Mouse (Mus musculus): ENCODE results near the gene Prrc2b. TPM values are rescaled to one million over a fixed set of nuclear protein-coding genes. Genes with fewer than 3 reads are reported as not detected.
A peak's percentile ranks its signal among the peaks of the same experiment; 100 is the strongest.

The Prrc2b gene
- polyA plus RNA-seq, 1 experiment, result 1.2 TPM

DNA sequence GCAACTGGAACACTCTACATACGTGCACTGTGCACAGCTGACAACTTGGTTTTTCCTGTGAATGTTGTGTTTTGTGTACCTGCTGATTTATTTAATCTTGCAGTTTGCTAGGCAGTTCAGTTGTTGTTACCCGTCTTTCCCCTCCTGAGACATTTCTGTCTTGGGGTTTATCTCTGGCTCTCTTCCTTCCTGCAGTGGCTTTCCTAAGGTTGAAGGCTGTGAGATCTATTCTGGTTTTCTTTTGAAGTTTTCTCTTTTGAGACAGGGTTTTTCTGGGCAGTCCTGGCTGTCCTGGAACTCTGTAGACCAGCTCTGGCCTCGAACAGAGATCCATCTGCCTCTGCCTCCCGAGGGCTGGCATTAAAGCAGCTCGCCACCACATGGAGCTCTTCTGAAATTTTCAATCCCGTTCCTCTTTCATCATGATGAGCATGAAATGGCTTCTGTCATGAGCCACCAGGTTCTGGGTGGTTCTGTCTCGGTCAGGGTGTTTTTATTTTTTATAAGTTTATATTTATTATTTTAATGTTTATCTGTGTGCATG is 4.2 kb downstream of the Prrc2b start:
- Histone ChIP-seq H3K36me3 (ENCODE audit: control insufficient read depth) (peaks cover 19% of the 10 kb centered on the region), H3K27me3 (ENCODE audit: control insufficient read depth) (no peaks in the 10 kb centered on the region), H3K4me3 (replicated peaks) (no peak overlapping the region), H3K9me3 (ENCODE audit: control insufficient read depth, low read length) (no peaks in the 10 kb centered on the region), H3K4me1 (ENCODE audit: control insufficient read depth) (peaks cover 72% of the 10 kb centered on the region)
- TF ChIP-seq GATA1 (IDR thresholded peaks at IDR 0.05; ENCODE audit: low read length), result no peak
- TF ChIP-seq TAL1 (IDR thresholded peaks at IDR 0.05; ENCODE audit: low read length), result no peak

DNA sequence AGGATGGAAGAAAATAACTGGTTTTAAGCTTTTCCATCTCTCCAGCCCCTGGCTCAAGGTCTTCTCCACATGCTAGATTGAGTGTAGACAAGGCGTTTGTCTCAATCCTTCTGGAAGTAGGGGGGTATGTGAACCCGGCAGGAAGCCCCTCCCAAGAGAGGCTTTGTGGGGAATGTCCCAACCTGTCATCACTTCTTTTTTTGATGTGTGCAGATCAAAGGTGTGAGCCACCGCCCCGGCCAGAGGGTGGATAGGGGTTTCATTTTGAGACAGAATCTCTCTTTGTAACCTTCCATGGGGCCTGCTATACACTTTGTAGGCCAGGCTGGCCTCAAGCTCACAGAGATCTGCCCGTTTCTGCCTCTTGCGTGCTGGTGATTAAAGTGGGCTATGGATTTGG is 4.7 kb downstream of the Prrc2b start:
- Histone ChIP-seq H3K36me3 (ENCODE audit: control insufficient read depth) (peaks cover 25% of the 10 kb centered on the region), H3K4me1 (ENCODE audit: control insufficient read depth) (peaks cover 71% of the 10 kb centered on the region), H3K27me3 (ENCODE audit: control insufficient read depth) (no peaks in the 10 kb centered on the region), H3K4me3 (replicated peaks) (no peak overlapping the region), H3K9me3 (ENCODE audit: control insufficient read depth, low read length) (no peaks in the 10 kb centered on the region)
- TF ChIP-seq TAL1 (IDR thresholded peaks at IDR 0.05; ENCODE audit: low read length) (no peak), GATA1 (IDR thresholded peaks at IDR 0.05; ENCODE audit: low read length) (no peak)

DNA sequence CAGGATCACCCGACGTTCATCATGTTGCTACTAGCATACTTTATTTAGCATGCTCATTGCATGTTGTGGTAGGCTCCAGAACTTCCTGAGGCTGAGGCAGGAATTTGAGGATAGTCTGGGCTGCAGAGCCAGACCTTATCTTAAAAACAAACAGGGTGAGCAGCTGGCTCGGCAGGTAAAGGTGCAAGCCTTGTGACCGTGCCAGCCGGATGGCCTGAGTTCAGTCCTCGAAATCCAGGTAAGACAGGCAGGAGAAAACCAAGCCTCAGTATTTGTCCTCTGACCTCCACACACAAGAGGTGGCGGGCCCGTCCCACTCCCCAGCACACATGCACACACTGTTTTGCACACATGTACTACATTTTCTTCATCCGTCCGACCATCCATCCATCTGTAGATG is 5.8 kb downstream of the Prrc2b start:
- TF ChIP-seq GATA1 (IDR thresholded peaks at IDR 0.05; ENCODE audit: low read length) (no peak), TAL1 (IDR thresholded peaks at IDR 0.05; ENCODE audit: low read length) (no peak)
- H3K4me1 ChIP-seq (ENCODE audit: control insufficient read depth), result peaks cover 67% of the 10 kb centered on the region

DNA sequence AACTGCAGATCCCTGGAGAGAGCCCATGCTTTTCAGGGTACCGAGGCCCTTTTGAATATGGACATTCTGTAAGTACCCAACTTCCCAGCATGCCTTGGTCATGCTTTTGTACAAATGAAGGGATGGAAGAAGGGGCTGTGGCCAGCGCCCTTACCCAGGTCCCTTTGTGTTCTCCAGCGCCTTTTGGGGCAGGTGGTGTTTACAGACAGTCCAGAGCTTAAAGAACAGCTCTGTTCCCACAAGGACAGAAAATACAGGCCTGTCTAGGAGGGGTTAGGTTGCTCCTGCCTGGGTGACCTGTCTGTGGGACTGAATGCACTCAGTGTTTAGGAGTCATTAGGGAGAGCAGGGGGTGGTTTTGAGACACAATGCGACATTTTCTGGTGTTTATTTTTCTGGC is 6.4 kb downstream of the Prrc2b start:
- Histone ChIP-seq H3K27me3 (ENCODE audit: control insufficient read depth) (no peaks in the 10 kb centered on the region), H3K9me3 (ENCODE audit: control insufficient read depth, low read length) (peaks cover 2% of the 10 kb centered on the region; the same call in 1 of the 2 replicates), H3K4me1 (ENCODE audit: control insufficient read depth) (peaks cover 67% of the 10 kb centered on the region), H3K36me3 (ENCODE audit: control insufficient read depth) (peaks cover 31% of the 10 kb centered on the region), H3K4me3 (replicated peaks) (no peak overlapping the region)
- TF ChIP-seq GATA1 (IDR thresholded peaks at IDR 0.05; ENCODE audit: low read length), result no peak

More for the DNA sequence above, 5.8 kb downstream of the Prrc2b start:
- Histone ChIP-seq H3K27me3 (ENCODE audit: control insufficient read depth) (no peaks in the 10 kb centered on the region), H3K36me3 (ENCODE audit: control insufficient read depth) (peaks cover 28% of the 10 kb centered on the region), H3K4me3 (replicated peaks) (no peak overlapping the region), H3K9me3 (ENCODE audit: control insufficient read depth, low read length) (peaks cover 2% of the 10 kb centered on the region; the same call in 1 of the 2 replicates)

DNA sequence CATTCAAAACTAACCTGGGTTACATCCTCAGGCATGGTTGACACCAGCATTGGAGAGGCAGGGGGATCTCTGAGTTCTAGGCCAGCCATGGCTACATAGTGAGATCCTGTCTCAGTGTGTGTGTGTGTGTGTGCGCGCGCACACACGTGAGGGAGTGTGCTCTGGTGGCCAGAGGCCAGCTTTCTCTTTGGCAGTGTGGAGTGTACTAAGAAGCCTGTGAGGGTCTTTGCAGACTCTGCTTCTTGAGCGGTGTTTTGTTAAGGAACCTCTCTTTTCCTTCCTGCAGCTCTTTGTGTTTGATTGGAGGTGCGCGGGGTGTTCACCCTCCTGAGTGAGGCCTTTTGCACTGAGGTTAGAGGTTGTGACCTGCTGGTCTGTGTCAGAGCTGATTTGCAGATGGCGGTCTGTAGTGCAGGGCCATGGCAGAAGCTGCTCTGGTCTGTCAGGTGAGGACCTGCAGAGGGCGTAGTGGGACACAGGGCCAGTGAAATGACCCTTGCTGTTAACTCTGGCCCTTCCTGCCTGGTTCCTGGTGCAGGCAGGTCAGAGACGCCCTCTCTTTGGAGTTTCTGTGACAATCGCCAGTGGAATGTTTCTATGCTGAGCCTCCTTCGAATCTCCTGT is 7.8 kb downstream of the Prrc2b start:
- Histone ChIP-seq H3K9me3 (ENCODE audit: control insufficient read depth, low read length) (peaks cover 2% of the 10 kb centered on the region; the same call in 1 of the 2 replicates), H3K4me3 (replicated peaks) (no peak overlapping the region), H3K4me1 (ENCODE audit: control insufficient read depth) (peaks cover 63% of the 10 kb centered on the region), H3K36me3 (ENCODE audit: control insufficient read depth) (peaks cover 33% of the 10 kb centered on the region), H3K27me3 (ENCODE audit: control insufficient read depth) (no peaks in the 10 kb centered on the region)
- no peak for TF ChIP-seq TAL1 (IDR thresholded peaks at IDR 0.05; ENCODE audit: low read length)
- TF ChIP-seq GATA1 (IDR thresholded peaks at IDR 0.05; ENCODE audit: low read length), result no peak

DNA sequence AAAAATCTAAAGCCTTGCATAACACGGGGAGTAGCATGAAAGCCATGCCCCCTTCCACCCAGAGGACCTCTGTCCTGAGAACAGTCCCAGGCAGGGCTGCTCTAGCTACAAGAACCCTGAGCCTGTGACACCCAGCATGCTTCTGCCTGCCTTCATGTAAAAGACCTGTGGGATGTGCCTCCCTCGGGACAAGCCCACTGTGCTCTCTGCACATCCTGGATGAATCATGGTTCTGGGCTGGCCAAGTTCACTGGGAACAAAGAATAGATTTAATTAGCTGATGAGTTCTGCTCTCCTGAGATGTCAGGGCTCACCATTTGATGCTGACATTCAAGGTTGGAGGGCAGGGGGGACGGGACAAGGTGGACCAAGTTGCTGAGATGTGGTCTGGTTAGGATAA is 9.6 kb downstream of the Prrc2b start:
- H3K9me3 ChIP-seq (ENCODE audit: control insufficient read depth, low read length), result peaks cover 2% of the 10 kb centered on the region; the same call in 1 of the 2 replicates
- H3K4me3 ChIP-seq (replicated peaks), result no peak overlapping the region
- H3K36me3 ChIP-seq (ENCODE audit: control insufficient read depth), result peaks cover 33% of the 10 kb centered on the region
- H3K27me3 ChIP-seq (ENCODE audit: control insufficient read depth), result no peaks in the 10 kb centered on the region
- no peak for TF ChIP-seq GATA1 (IDR thresholded peaks at IDR 0.05; ENCODE audit: low read length)
- no peak for TF ChIP-seq TAL1 (IDR thresholded peaks at IDR 0.05; ENCODE audit: low read length)
- peaks cover 64% of the 10 kb centered on the region for H3K4me1 ChIP-seq (ENCODE audit: control insufficient read depth)

DNA sequence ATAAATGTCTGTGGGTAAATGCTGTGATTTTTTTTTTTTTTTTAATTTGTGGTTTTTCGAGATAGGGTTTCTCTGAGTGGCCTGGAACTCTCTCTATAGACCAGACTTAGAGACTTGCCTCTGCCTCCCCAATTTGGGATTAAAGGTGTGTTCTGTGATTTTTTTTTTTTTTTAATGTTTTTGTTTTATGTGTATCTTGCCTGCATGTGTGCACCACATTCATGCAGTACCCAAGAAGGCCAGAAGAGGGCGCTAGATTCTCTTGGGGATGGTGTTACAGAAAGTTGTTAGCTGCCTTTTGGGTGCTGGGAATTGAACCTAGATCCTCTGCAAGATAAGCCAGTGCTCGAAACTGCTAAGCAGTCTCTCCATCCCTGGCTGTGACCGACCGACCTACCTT is 10.1 kb downstream of the Prrc2b start:
- peaks cover 31% of the 10 kb centered on the region for H3K36me3 ChIP-seq (ENCODE audit: control insufficient read depth)
- no peaks in the 10 kb centered on the region for H3K27me3 ChIP-seq (ENCODE audit: control insufficient read depth)
- no peak overlapping the region for H3K4me3 ChIP-seq (replicated peaks)
- TF ChIP-seq TAL1 (IDR thresholded peaks at IDR 0.05; ENCODE audit: low read length), result no peak
- TF ChIP-seq GATA1 (IDR thresholded peaks at IDR 0.05; ENCODE audit: low read length), result peak; percentile 37; the same call in 1 of the 2 replicates
- peaks cover 2% of the 10 kb centered on the region; the same call in 1 of the 2 replicates for H3K9me3 ChIP-seq (ENCODE audit: control insufficient read depth, low read length)
- peaks cover 63% of the 10 kb centered on the region for H3K4me1 ChIP-seq (ENCODE audit: control insufficient read depth)

DNA sequence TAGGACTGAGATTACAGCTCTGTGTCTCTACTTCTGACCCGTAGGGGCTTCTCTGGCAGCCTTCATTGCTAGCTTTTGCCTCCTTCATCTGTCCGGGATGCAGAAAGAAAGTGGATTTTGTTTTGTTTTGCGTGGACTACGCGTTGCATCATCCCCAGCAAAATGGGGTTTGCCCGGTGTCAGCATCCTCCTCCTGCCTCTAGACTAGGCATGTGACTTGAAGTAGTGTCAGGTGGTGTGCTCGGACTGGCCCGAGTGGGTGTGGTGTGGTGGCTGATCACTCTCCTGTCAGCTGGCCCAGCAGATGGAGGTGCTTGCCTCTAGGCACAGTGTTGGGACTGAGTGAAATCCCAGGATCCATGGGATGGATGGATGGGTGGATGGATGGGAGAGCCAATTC is 11.2 kb downstream of the Prrc2b start:
- Histone ChIP-seq H3K9me3 (ENCODE audit: control insufficient read depth, low read length) (peaks cover 2% of the 10 kb centered on the region; the same call in 1 of the 2 replicates), H3K4me1 (ENCODE audit: control insufficient read depth) (peaks cover 62% of the 10 kb centered on the region), H3K27me3 (ENCODE audit: control insufficient read depth) (no peaks in the 10 kb centered on the region), H3K4me3 (replicated peaks) (no peak overlapping the region), H3K36me3 (ENCODE audit: control insufficient read depth) (peaks cover 22% of the 10 kb centered on the region)
- TF ChIP-seq TAL1 (IDR thresholded peaks at IDR 0.05; ENCODE audit: low read length), result no peak
- no peak for TF ChIP-seq GATA1 (IDR thresholded peaks at IDR 0.05; ENCODE audit: low read length)

DNA sequence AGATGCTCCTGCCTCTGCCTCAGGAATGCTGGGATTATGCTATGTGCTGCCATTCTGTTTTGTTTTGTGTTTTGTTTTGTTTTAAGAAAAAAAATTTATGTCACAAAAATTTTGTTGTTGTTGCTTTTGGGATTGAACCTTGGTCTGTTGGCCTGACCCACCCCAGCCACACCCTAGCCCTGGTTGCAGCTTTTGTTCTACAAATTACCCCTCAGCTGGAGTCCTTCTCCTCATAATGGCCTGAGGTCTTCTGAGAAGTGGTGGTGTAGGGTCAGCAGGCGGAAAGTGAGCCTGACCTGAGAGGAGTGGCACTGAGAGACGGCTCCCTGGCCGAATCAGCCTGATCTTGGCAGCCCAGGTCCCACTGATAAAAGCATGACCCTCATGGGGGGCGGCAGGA is 11.8 kb downstream of the Prrc2b start:
- H3K4me1 ChIP-seq (ENCODE audit: control insufficient read depth), result peaks cover 65% of the 10 kb centered on the region
- TF ChIP-seq TAL1 (IDR thresholded peaks at IDR 0.05; ENCODE audit: low read length) (no peak), GATA1 (IDR thresholded peaks at IDR 0.05; ENCODE audit: low read length) (no peak)
- peaks cover 2% of the 10 kb centered on the region; the same call in 1 of the 2 replicates for H3K9me3 ChIP-seq (ENCODE audit: control insufficient read depth, low read length)
- H3K4me3 ChIP-seq (replicated peaks), result no peak overlapping the region
- peaks cover 22% of the 10 kb centered on the region for H3K36me3 ChIP-seq (ENCODE audit: control insufficient read depth)
- no peaks in the 10 kb centered on the region for H3K27me3 ChIP-seq (ENCODE audit: control insufficient read depth)
